Mouse (Mus musculus): ENCODE data around the gene Zfp853. TPM values are rescaled to one million over a fixed set of nuclear protein-coding genes. Genes with fewer than 3 reads are reported as not detected.

Gene Zfp853
- polyA plus RNA-seq, 1 experiment from 2014 or later, result 0.34 TPM

DNA sequence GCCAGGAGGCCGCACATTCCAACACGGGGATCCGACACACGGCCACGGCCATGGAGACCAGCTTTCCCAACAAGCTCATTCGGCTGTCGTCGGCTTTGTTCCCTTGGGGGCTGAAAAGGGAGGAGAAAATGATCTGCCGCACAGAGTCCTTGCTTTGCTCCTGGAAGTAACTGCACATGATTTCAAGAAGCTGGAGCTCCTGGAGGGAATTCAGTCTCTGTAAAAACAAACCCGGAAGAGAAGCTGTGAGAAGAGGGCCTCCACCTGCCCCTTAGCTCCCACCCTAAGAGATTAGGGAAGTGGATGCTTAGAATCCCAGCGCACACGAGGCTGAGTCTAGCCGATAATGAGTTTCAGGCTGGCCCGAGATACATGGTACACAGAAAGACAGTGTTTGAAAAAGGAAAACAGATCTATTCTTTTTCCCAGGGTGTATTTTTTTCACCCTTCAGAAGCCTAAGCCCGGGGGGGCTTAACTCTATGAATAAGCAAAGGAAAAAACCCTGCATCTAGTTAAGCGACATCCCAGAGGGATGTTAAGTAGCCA lies 20.8 kb upstream of the Zfp853 start:
- H3K36me3 ChIP-seq, result peaks cover 73% of the 10 kb centered on the region
- no peaks in the 10 kb centered on the region for H3K27me3 ChIP-seq
- peaks cover 22% of the 10 kb centered on the region for H3K4me1 ChIP-seq
- peak overlapping the region; percentile 90 for H3K27ac ChIP-seq
- 2% methylated on average over 16 of the region's 16 CpGs for WGBS
- ATAC-seq (ENCODE audit: insufficient number of reproducible peaks, insufficient read depth, low FRiP score, low TSS enrichment, low read depth), result no peak
- H3K4me3 ChIP-seq, result peak overlapping the region; percentile 65
- peak overlapping the region; percentile 84 for H3K4me2 ChIP-seq
- peak overlapping the region; percentile 96 for H3K9ac ChIP-seq
- H3K9me3 ChIP-seq, result no peaks in the 10 kb centered on the region

DNA sequence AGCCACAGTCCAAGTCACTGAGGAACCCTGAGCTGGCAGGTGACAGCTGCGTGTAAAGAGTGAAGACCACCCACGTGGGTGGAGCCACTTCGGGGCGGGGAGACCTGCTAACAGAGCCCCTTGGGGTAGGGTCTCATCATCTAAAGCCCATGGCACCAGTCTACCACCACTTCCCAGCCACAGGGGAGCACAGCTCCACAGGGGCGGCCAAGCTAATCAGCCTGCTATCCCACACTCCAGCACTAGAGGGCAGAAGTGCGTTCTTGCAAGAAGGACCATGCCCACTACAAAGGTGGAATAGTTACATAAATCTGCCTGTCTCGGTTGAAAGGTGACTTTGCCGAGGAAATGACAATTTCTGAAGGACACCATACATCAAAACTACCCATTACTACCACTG lies 18.5 kb upstream of the Zfp853 start:
- no peaks in the 10 kb centered on the region for H3K27me3 ChIP-seq
- H3K4me3 ChIP-seq, result no peak overlapping the region
- no peak for ATAC-seq (ENCODE audit: insufficient number of reproducible peaks, insufficient read depth, low FRiP score, low TSS enrichment, low read depth)
- no peak overlapping the region for H3K27ac ChIP-seq
- WGBS, result 66% methylated on average over 8 of the region's 8 CpGs
- no peak overlapping the region for H3K4me2 ChIP-seq
- peaks cover 73% of the 10 kb centered on the region for H3K36me3 ChIP-seq
- 0 out of 2 replicates have a peak overlapping the region, but pooled peaks have one; percentile 1 for H3K9ac ChIP-seq
- H3K4me1 ChIP-seq, result peaks cover 22% of the 10 kb centered on the region
- H3K9me3 ChIP-seq, result no peaks in the 10 kb centered on the region

DNA sequence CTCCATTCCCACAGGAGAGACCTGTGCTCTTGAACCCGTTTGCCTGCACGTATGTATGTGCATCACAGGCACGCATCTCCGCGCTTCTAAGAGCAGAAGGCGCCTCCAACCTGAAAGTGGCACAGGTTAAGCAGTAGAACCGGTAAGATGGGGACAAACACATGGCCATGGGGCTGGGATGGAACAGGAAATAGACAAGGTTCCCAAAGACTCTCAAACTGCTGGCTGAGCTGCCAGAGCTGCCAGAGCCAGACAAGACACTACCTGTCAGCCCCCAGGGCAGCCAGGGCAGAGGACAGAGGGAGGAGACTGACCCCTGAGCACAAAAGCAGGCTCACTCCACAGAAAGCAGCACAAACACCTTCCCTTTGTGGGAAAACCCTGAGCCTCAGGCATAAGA lies 16.5 kb upstream of the Zfp853 start:
- ATAC-seq (ENCODE audit: insufficient number of reproducible peaks, insufficient read depth, low FRiP score, low TSS enrichment, low read depth), result no peak
- H3K9ac ChIP-seq, result no peak overlapping the region
- H3K4me2 ChIP-seq, result no peak overlapping the region
- H3K4me3 ChIP-seq, result no peak overlapping the region
- H3K27me3 ChIP-seq, result no peaks in the 10 kb centered on the region
- H3K36me3 ChIP-seq, result peaks cover 81% of the 10 kb centered on the region
- peak overlapping the region; percentile 7; the same call in 1 of the 2 replicates for H3K27ac ChIP-seq
- H3K9me3 ChIP-seq, result no peaks in the 10 kb centered on the region
- WGBS, result 85% methylated on average over 7 of the region's 7 CpGs
- peaks cover 22% of the 10 kb centered on the region for H3K4me1 ChIP-seq

DNA sequence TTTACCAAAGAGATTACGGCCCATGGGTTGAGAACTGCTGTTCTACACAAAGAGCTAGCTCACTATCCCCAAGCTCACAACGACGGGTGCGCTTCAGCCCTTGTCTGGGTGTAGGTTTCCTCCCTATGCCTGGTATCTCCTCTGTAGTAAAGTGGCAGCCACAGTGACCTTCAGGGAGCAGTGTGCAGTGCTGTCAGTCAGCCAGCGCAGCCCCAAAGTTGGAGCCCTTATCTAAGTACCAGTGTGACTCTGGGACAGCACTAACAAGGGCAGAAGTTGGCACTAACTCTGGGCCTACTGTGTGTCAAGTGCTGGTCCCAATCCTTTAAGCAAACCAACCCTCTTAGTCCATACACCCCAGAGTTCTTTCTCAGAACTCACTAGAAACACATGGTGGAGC lies 15.4 kb upstream of the Zfp853 start:
- no peak overlapping the region for H3K4me3 ChIP-seq
- no peak overlapping the region for H3K4me2 ChIP-seq
- no peak overlapping the region for H3K9ac ChIP-seq
- WGBS, result 94% methylated on average over 5 of the region's 5 CpGs
- peaks cover 90% of the 10 kb centered on the region for H3K36me3 ChIP-seq
- peaks cover 17% of the 10 kb centered on the region for H3K4me1 ChIP-seq
- ATAC-seq (ENCODE audit: insufficient number of reproducible peaks, insufficient read depth, low FRiP score, low TSS enrichment, low read depth), result no peak
- no peaks in the 10 kb centered on the region for H3K9me3 ChIP-seq
- no peak overlapping the region for H3K27ac ChIP-seq
- H3K27me3 ChIP-seq, result no peaks in the 10 kb centered on the region

DNA sequence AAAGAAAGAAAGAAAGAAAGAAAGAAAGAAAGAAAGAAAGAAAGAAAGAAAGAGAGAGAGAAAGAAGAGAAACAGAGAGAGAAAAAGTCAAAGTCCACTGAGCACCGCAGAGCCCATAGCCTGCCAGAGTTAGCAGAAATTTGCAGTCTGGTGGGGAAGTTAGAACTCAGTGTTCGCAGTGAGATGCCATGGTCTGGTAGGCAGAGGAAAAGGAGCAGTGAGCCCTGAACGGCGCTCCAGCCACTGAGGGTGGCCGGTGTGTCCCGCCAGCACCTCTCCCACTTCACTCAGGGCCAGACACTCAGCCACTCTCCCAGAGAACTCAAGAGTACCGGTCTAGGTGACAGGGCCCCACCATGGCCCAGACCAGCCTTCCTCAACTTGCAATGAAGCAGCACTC lies 10.8 kb upstream of the Zfp853 start:
- no peak overlapping the region for H3K4me2 ChIP-seq
- H3K36me3 ChIP-seq, result peaks cover 96% of the 10 kb centered on the region
- 91% methylated on average over 7 of the region's 7 CpGs for WGBS
- no peaks in the 10 kb centered on the region for H3K27me3 ChIP-seq
- H3K9ac ChIP-seq, result no peak overlapping the region
- H3K4me1 ChIP-seq, result no peaks in the 10 kb centered on the region
- no peak overlapping the region for H3K27ac ChIP-seq
- no peak overlapping the region for H3K4me3 ChIP-seq
- no peak for ATAC-seq (ENCODE audit: insufficient number of reproducible peaks, insufficient read depth, low FRiP score, low TSS enrichment, low read depth)
- H3K9me3 ChIP-seq, result no peaks in the 10 kb centered on the region

DNA sequence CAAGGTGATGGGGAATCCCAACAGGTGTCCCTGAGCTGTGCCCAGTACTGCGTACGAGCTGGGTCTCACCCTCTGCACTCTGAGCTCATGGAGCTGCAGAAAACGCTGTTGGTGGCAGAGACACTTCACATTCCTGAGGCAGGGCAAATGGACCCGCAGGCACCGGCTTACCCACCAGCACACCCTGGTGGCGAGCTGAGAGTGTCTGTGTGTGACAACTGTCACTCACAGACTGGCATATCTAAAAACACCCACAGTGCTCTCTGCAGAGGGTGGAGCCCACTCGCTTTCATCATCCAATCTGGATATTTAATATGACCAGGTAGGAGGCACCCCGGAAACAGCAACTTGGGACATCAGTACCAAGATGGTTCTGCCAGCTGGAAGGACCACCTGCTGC lies 7.9 kb upstream of the Zfp853 start:
- 76% methylated on average over 8 of the region's 8 CpGs for WGBS
- ATAC-seq (ENCODE audit: insufficient number of reproducible peaks, insufficient read depth, low FRiP score, low TSS enrichment, low read depth), result no peak

DNA sequence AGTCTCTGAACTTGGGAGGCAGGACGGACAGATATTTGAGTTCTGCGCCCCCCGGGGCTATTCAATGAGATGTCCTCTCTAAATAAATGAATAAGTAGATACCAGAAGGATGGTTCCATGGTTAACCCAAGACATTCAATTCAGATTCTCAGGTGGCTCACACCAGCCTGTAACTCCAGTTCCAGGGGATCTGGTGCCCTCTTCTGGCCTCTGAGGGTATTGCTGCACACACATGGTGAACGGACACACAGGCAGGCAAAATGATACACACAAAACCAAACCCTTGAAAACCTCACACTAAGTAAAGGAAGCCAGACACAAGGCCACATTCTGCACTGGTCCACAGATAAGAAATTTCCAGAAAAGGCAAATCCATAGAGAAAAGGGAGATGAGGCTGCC lies 6.3 kb upstream of the Zfp853 start:
- ATAC-seq (ENCODE audit: insufficient number of reproducible peaks, insufficient read depth, low FRiP score, low TSS enrichment, low read depth), result no peak
- WGBS, result 90% methylated on average over 4 of the region's 4 CpGs

More for the DNA sequence above, 7.9 kb upstream of the Zfp853 start:
- H3K9me3 ChIP-seq, result no peaks in the 10 kb centered on the region
- no peak overlapping the region for H3K9ac ChIP-seq
- H3K36me3 ChIP-seq, result peaks cover 78% of the 10 kb centered on the region
- no peak overlapping the region for H3K4me3 ChIP-seq
- H3K4me2 ChIP-seq, result no peak overlapping the region
- no peak overlapping the region for H3K27ac ChIP-seq
- no peaks in the 10 kb centered on the region for H3K27me3 ChIP-seq
- no peaks in the 10 kb centered on the region for H3K4me1 ChIP-seq

DNA sequence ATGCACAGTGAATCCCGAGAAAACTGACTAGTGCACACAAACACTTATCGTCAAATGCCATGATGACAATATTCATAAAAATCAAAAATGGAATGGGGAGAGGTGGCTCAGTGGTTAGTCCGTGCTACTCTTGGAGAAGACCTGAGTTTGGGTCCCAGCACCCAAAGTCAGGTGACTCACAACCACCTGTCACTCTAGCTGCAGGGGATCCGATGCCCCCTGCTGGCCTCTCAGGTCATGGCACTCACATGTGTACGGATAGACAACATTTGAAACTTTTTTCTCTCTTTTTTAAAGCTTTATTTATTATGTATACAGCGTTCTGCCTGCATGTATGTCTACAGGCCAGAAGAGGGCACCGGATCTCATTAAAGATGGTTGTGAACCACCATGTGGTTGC lies 5.0 kb upstream of the Zfp853 start:
- H3K36me3 ChIP-seq, result peaks cover 51% of the 10 kb centered on the region
- peaks cover 9% of the 10 kb centered on the region for H3K4me1 ChIP-seq

More for the DNA sequence above, 6.3 kb upstream of the Zfp853 start:
- H3K4me3 ChIP-seq, result no peak overlapping the region
- no peak overlapping the region for H3K9ac ChIP-seq
- H3K36me3 ChIP-seq, result peaks cover 61% of the 10 kb centered on the region
- no peaks in the 10 kb centered on the region for H3K9me3 ChIP-seq
- H3K4me2 ChIP-seq, result no peak overlapping the region
- peaks cover under 1% of the 10 kb centered on the region; the same call in 1 of the 2 replicates for H3K27me3 ChIP-seq
- no peak overlapping the region for H3K27ac ChIP-seq
- no peaks in the 10 kb centered on the region for H3K4me1 ChIP-seq

DNA sequence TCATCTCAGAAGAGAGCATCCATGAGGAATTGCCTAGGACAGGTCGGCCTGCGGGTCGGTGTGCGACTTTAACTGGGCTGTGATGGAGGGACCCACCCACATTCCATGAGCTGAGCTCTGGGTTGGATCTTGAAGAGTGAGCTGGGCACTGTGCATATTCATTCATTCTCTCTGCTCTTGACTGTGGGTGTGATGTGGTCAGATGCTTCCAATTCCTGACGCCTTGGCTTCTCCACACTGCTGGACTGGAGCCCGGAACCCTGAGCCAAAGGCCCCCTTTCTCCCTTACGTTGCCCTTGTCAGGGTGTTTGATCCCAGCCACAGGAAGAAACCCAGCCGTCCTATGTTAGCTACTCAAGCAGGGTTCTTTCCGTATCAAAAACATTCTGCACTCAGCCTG lies 4.6 kb upstream of the Zfp853 start:
- H3K4me2 ChIP-seq, result no peak overlapping the region
- no peak overlapping the region for H3K4me3 ChIP-seq
- no peaks in the 10 kb centered on the region for H3K9me3 ChIP-seq
- H3K27ac ChIP-seq, result no peak overlapping the region
- 92% methylated on average over 9 of the region's 9 CpGs for WGBS
- ATAC-seq (ENCODE audit: insufficient number of reproducible peaks, insufficient read depth, low FRiP score, low TSS enrichment, low read depth), result no peak
- H3K36me3 ChIP-seq, result peaks cover 47% of the 10 kb centered on the region
- peaks cover 17% of the 10 kb centered on the region for H3K27me3 ChIP-seq
- peaks cover 11% of the 10 kb centered on the region for H3K4me1 ChIP-seq
- H3K9ac ChIP-seq, result no peak overlapping the region

More for the DNA sequence above, 5.0 kb upstream of the Zfp853 start:
- no peaks in the 10 kb centered on the region for H3K9me3 ChIP-seq
- no peak overlapping the region for H3K4me3 ChIP-seq
- H3K4me2 ChIP-seq, result no peak overlapping the region
- no peak overlapping the region for H3K9ac ChIP-seq
- WGBS, result 92% methylated on average over 7 of the region's 7 CpGs
- peaks cover 13% of the 10 kb centered on the region for H3K27me3 ChIP-seq
- H3K27ac ChIP-seq, result no peak overlapping the region
- no peak for ATAC-seq (ENCODE audit: insufficient number of reproducible peaks, insufficient read depth, low FRiP score, low TSS enrichment, low read depth)

DNA sequence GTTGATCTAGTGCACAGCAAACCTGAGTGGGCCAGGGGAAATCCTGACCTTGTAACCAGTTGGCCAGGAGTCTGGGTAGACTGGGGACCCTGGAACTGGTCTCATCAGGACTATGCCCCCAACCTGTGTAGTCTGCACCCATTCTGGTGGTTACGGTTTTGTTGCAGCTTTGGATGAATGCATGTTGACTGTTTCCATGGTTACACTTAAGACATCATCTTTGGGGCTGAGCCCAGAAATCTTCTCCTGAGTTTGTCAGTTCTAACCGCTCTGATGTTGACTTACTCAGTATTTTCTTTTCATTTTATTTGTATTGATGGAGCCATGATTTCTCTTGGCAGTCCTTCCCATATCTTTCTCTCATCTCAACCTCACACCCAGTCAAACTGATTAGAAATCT lies 1.9 kb upstream of the Zfp853 start:
- WGBS, result 81% methylated on average over 2 of the region's 2 CpGs
- Histone ChIP-seq H3K9ac (no peak overlapping the region), H3K4me2 (no peak overlapping the region), H3K27ac (no peak overlapping the region), H3K4me3 (no peak overlapping the region), H3K4me1 (peaks cover 18% of the 10 kb centered on the region), H3K9me3 (no peaks in the 10 kb centered on the region), H3K36me3 (peaks cover 21% of the 10 kb centered on the region), H3K27me3 (peaks cover 44% of the 10 kb centered on the region)
- no peak for ATAC-seq (ENCODE audit: insufficient number of reproducible peaks, insufficient read depth, low FRiP score, low TSS enrichment, low read depth)

DNA sequence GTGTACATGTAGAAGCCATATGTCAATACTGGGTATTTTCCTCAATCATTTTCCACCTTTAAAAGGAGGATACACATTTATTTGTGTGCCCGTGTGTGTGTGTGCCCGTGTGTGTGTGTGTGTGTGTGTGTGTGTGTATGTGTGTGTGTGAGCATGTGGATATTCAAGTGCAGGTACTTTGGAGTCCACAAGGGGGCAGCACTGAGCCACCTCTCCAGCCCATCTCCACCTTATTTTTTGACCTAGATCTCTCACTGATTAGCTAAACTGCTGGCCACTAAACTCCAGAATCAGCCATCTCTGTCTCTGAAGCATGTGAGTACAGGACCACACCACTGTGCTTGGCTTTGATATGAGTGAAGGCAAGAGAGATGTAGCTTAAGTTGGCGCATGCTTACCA lies 1.4 kb upstream of the Zfp853 start:
- 91% methylated on average over 3 of the region's 3 CpGs for WGBS
- no peak overlapping the region for H3K4me2 ChIP-seq
- H3K4me3 ChIP-seq, result no peak overlapping the region
- H3K27ac ChIP-seq, result no peak overlapping the region
- H3K4me1 ChIP-seq, result peaks cover 18% of the 10 kb centered on the region
- H3K27me3 ChIP-seq, result peaks cover 48% of the 10 kb centered on the region
- H3K36me3 ChIP-seq, result peaks cover 16% of the 10 kb centered on the region
- H3K9me3 ChIP-seq, result no peaks in the 10 kb centered on the region
- H3K9ac ChIP-seq, result no peak overlapping the region
- no peak for ATAC-seq (ENCODE audit: insufficient number of reproducible peaks, insufficient read depth, low FRiP score, low TSS enrichment, low read depth)

DNA sequence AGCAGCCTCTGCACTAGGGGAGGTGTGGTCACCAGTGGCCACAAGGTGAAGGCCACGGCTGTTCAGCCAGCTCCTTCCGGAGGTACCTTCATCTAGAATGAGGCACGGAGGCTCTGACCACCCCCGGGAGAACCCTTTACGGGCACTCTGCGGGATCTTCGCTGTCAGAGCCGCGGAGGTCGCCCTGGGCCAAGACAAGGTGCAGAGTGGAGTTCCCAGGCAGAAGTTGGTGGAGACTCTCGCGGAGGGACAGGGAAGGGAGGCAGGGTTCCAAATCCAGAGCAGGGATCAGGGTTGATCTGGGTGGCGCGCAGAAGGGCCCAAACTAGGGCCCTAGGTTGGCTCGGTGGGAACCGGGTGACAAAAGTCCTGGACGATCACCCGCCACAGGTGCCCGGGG lies 544 bp downstream of the Zfp853 start:
- ATAC-seq (ENCODE audit: insufficient number of reproducible peaks, insufficient read depth, low FRiP score, low TSS enrichment, low read depth), result no peak

More for the DNA sequence above, 544 bp downstream of the Zfp853 start:
- Histone ChIP-seq H3K27ac (0 out of 2 replicates have a peak overlapping the region, but pooled peaks have one; percentile 4), H3K4me1 (peaks cover 27% of the 10 kb centered on the region), H3K4me3 (peak overlapping the region; percentile 58), H3K4me2 (peak overlapping the region; percentile 95), H3K9me3 (no peaks in the 10 kb centered on the region), H3K27me3 (peaks cover 68% of the 10 kb centered on the region), H3K36me3 (no peaks in the 10 kb centered on the region), H3K9ac (peak overlapping the region; percentile 77)
- 2% methylated on average over 19 of the region's 19 CpGs for WGBS
